Mouse (Mus musculus) cerebellum, adult 2 months (tissue): ENCODE data around the gene Fam3c. TPM values are rescaled to one million over a fixed set of nuclear protein-coding genes. Genes with fewer than 3 reads are reported as not detected.

Experiments used
- DNase-seq, 2 experiments: peaks; one replicate each; pipeline ENCODE4 v3.0.0; 2021
- H3K27ac ChIP-seq: fragments of 200-500 bp; 2 replicates; pipeline ENCODE4 v1.5.1; 2012; ENCODE audit warnings: low read length, control low read depth, inconsistent platforms; ENCODE audit not compliant: insufficient read depth
- H3K27me3 ChIP-seq: fragments of 200-500 bp; 2 replicates; pipeline ENCODE4 v1.6.1; 2012; ENCODE audit warnings: inconsistent platforms, mild to moderate bottlenecking, low read length, moderate library complexity; ENCODE audit not compliant: control insufficient read depth, insufficient read depth
- H3K4me1 ChIP-seq: fragments of 200-500 bp; 2 replicates; pipeline ENCODE4 v1.6.1; 2011; ENCODE audit warnings: low read length; ENCODE audit not compliant: control insufficient read depth, insufficient read depth
- H3K4me3 ChIP-seq: fragments of 200-500 bp; replicated peaks from 2 replicates; pipeline ENCODE3; 2011; ENCODE audit warnings: mild to moderate bottlenecking, low read depth, low read length, control low read depth; ENCODE audit not compliant: insufficient read depth
- CTCF ChIP-seq: fragments of 200-500 bp; IDR thresholded peaks from 2 replicates; pipeline ENCODE4 v1.5.1; 2011; ENCODE audit warnings: low read depth, mild to moderate bottlenecking, control low read depth, low read length, moderate library complexity, borderline replicate concordance; ENCODE audit not compliant: insufficient read depth
- POLR2A ChIP-seq: fragments of 200-500 bp; IDR thresholded peaks from 2 replicates; pipeline ENCODE4 v1.6.1; 2011; ENCODE audit warnings: low read length, control low read depth, borderline replicate concordance; ENCODE audit not compliant: insufficient read depth
- WGBS: fragments of 180-500 bp; shearing (Covaris S2); methylation state at CpG from one replicate; pipeline ENCODE4 v1.1.7; 2018; 5-methylcytosine and 5-hydroxymethylcytosine counted together
- polyA plus RNA-seq: library from polyadenylated mRNA; depleted of rRNA; stranded (reverse); fragments of >200 nt; gene quantifications from 2 replicates; pipeline ENCODE4 v1.2.3, GENCODE M21; 2012

Gene Fam3c
- polyA plus RNA-seq, 1 experiment, result 22.9 TPM

GRCm38 (mm10) chr6:22363590-22363989 lies 7.5 kb upstream of the Fam3c start:
- Histone ChIP-seq H3K4me3 (no peak overlapping the region), H3K27ac (no peak overlapping the region), H3K27me3 (no peaks in the 10 kb centered on the region; the same call in 1 of the 2 replicates), H3K4me1 (no peaks in the 10 kb centered on the region; the same call in 1 of the 2 replicates)
- DNase-seq, result no peak
- TF ChIP-seq CTCF (no peak), POLR2A (no peak)
- WGBS, result 94% methylated on average over 3 of the region's 3 CpGs

DNA sequence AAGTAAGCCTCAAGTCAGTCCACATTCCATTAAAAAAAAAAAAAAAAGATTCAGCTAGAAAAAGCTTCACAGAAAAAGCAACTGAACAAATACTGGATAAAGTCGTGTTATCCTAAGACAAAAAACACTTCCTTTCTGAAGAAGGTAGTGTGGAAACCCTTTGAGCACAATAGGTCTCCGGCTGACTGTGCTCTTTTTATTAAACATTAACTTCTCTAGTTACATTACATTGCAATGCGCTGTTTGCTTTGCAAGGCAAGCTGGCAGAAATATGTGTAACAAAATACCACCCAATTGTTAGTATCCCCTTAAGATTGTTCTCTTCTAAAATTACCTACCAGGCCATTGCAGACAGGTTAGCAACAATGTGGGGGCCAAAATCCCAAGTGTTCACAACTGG lies 5.9 kb upstream of the Fam3c start:
- TF ChIP-seq CTCF (no peak), POLR2A (no peak)
- no peaks in the 10 kb centered on the region; the same call in 1 of the 2 replicates for H3K4me1 ChIP-seq
- no peaks in the 10 kb centered on the region; the same call in 1 of the 2 replicates for H3K27me3 ChIP-seq
- H3K4me3 ChIP-seq, result no peak overlapping the region
- DNase-seq, result no peak
- WGBS, result 85% methylated on average over 3 of the region's 3 CpGs
- H3K27ac ChIP-seq, result no peak overlapping the region

DNA sequence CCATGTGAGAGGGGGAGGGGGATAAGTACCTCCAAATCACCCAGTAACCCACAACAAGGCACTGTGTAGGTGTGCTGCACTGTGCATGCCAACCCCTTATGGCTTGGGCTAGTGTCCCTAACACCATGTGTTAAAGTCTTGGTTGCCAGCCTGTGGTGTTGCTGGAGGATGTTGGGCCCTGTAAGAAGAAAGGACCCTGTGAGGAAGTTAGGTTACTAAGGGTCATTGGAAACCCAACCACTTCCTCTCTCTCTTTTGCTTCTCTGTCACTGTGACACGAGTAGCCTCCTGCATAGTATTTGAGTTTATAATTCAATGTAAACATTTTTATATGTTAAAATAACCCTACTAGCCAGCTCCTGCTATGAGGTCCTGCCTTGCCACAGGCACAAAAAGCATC lies 3.0 kb upstream of the Fam3c start:
- WGBS, result 73% methylated on average over 1 of the region's 1 CpGs
- Histone ChIP-seq H3K27ac (no peak overlapping the region), H3K4me3 (no peak overlapping the region), H3K4me1 (no peaks in the 10 kb centered on the region; the same call in 1 of the 2 replicates), H3K27me3 (no peaks in the 10 kb centered on the region; the same call in 1 of the 2 replicates)
- TF ChIP-seq POLR2A (no peak), CTCF (no peak)
- no peak for DNase-seq

GRCm38 (mm10) chr6:22357351-22357750 lies 1.3 kb upstream of the Fam3c start:
- TF ChIP-seq CTCF (no peak), POLR2A (no peak)
- H3K4me3 ChIP-seq, result no peak overlapping the region
- DNase-seq, result no peak
- no peak overlapping the region for H3K27ac ChIP-seq
- no peaks in the 10 kb centered on the region for H3K27me3 ChIP-seq
- H3K4me1 ChIP-seq, result no peaks in the 10 kb centered on the region; the same call in 1 of the 2 replicates
- 99% methylated on average over 4 of the region's 4 CpGs for WGBS

DNA sequence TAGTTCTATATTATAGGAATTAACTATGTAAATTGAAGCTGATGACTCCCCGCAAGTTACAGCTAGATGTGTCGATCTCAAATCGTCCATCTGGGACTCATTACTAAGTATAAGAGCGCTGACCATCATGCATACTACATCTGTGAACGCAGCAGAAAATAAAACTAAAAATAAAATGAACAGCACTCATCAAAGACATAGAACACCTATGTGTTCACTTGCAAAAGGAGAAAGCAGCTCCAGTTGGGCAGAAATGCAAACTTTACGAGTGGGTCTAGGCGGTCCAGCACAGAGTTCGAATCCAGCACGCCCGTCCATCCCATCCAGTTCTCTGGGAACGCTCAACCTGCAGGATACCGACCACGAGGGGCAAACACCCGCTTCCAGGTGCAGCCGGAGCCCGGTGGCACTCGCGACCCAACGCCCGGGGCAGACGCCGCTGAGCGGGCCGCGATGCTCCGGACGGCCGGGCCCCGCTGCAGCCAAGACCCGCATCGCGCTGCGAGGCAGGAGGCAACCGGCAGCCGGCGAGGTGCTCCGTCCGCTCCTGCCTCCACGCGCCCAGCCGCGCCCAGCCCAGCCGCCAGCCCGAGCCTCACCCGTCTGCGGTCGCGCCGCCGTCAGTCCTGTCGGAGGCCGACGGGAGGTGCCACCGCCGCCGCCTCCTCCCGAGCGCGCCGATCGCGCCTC lies 502 bp downstream of the Fam3c start:
- no peaks in the 10 kb centered on the region for H3K27me3 ChIP-seq
- H3K4me3 ChIP-seq, result peak overlapping the region; percentile 84
- no peak for DNase-seq
- no peaks in the 10 kb centered on the region for H3K4me1 ChIP-seq
- peak; percentile 36; the same call in 1 of the 2 replicates for TF ChIP-seq POLR2A
- TF ChIP-seq CTCF, result no peak
- peak overlapping the region; percentile 42; the same call in 1 of the 2 replicates for H3K27ac ChIP-seq
- 4% methylated on average over 59 of the region's 62 CpGs for WGBS

GRCm38 (mm10) chr6:22354675-22355074 lies 1.4 kb downstream of the Fam3c start:
- Histone ChIP-seq H3K27me3 (no peaks in the 10 kb centered on the region), H3K4me3 (no peak overlapping the region), H3K4me1 (no peaks in the 10 kb centered on the region), H3K27ac (no peak overlapping the region)
- no peak for DNase-seq
- TF ChIP-seq CTCF (no peak), POLR2A (no peak)
- WGBS, result 86% methylated on average over 7 of the region's 7 CpGs

DNA sequence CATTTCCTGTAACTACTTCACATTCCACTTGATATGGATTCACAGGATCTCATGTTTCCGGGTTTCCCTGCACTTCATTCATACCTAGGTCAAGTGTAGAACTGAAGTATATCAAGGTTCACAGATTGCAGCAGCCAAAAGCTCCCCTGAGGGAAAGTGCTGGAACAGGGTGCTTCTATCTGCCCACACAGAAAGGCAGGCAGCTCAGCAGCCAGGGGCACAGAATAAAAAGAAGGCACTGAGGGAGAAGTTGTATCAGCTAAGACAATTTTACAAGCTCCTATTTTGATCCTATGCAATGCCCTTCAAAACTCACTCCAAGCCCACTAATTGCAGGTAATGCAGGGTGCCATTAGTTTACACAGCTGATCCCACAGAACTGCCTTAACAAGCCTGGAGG lies 2.0 kb downstream of the Fam3c start:
- Histone ChIP-seq H3K4me1 (no peaks in the 10 kb centered on the region), H3K27ac (no peak overlapping the region), H3K4me3 (no peak overlapping the region), H3K27me3 (no peaks in the 10 kb centered on the region)
- WGBS, result 98% methylated on average over 1 of the region's 1 CpGs
- no peak for DNase-seq
- TF ChIP-seq CTCF, result no peak
- TF ChIP-seq POLR2A, result no peak

DNA sequence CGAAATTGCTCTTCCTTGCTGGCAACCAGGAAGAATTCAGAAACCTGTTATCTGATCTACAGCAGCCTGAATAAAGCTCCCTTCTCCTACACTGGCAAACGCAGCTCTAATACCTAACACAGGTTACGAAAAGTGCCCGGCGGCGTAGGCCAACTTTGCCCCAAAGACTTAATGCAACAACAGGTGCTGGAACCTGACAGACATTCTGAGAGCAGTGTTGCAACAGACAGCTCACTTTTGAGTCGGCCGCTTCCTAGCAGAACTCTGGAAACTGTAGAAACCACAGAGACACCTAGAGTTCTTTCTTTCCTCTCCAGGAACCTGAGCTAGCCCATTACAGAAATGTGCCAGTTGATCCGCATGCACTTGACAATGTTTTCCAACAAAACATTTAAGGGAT lies 4.5 kb downstream of the Fam3c start:
- 89% methylated on average over 9 of the region's 9 CpGs for WGBS
- Histone ChIP-seq H3K4me3 (no peak overlapping the region), H3K27me3 (no peaks in the 10 kb centered on the region), H3K4me1 (no peaks in the 10 kb centered on the region), H3K27ac (no peak overlapping the region)
- TF ChIP-seq CTCF, result no peak
- TF ChIP-seq POLR2A, result no peak
- no peak for DNase-seq

- TF ChIP-seq POLR2A, result no peak
- no peak for TF ChIP-seq CTCF
- no peak for DNase-seq
- Histone ChIP-seq H3K4me1 (no peaks in the 10 kb centered on the region), H3K27me3 (no peaks in the 10 kb centered on the region), H3K4me3 (no peak overlapping the region), H3K27ac (no peak overlapping the region)
- WGBS, result 74% methylated on average over 4 of the region's 4 CpGs
Observed at GRCm38 (mm10) chr6:22350239-22350571, 5.8 kb downstream of the Fam3c start.
